Mouse (Mus musculus) stomach, embryonic 15.5 days (tissue): Measurements from ENCODE around the gene Hoxa2. TPM values are rescaled to one million over a fixed set of nuclear protein-coding genes. Genes with fewer than 3 reads are reported as not detected.

Source experiments
- ATAC-seq: fragments of 200-750 bp; cut with Nextera tagmentation; 2 replicates; pipeline ENCODE4 v1.8.0; 2017; ENCODE audit warnings: low read depth, moderate number of reproducible peaks, moderate TSS enrichment; ENCODE audit not compliant: insufficient read depth, low FRiP score
- H3K27ac ChIP-seq: fragments of 300-500 bp; sonication (generic); 2 replicates; pipeline ENCODE4 v1.5.1; 2015; ENCODE audit warnings: mild to moderate bottlenecking, inconsistent platforms
- H3K27me3 ChIP-seq: fragments of 300-500 bp; sonication (generic); replicated peaks from 2 replicates; pipeline ENCODE4 v1.6.1; 2015; ENCODE audit warnings: inconsistent platforms
- H3K36me3 ChIP-seq: fragments of 300-500 bp; sonication (generic); 2 replicates; pipeline ENCODE4 v1.6.1; 2015; ENCODE audit warnings: inconsistent platforms
- H3K4me1 ChIP-seq: fragments of 300-500 bp; sonication (generic); 2 replicates; pipeline ENCODE4 v1.6.1; 2015; ENCODE audit warnings: inconsistent platforms
- H3K4me2 ChIP-seq: fragments of 300-500 bp; sonication (generic); 2 replicates; pipeline ENCODE4 v1.6.1; 2015; ENCODE audit warnings: mild to moderate bottlenecking, inconsistent platforms
- H3K4me3 ChIP-seq: fragments of 300-500 bp; sonication (generic); replicated peaks from 2 replicates; pipeline ENCODE4 v1.5.1; 2015; ENCODE audit warnings: inconsistent platforms
- H3K9ac ChIP-seq: fragments of 300-500 bp; sonication (generic); 2 replicates; pipeline ENCODE4 v1.6.1; 2015; ENCODE audit warnings: inconsistent platforms
- H3K9me3 ChIP-seq: fragments of 300-500 bp; sonication (generic); 2 replicates; pipeline ENCODE4 v1.6.1; 2016; ENCODE audit warnings: inconsistent platforms
- WGBS: fragments of 180-500 bp; shearing (Covaris S2); methylation state at CpG from one replicate; pipeline ENCODE4 v1.1.7; 2015; 5-methylcytosine and 5-hydroxymethylcytosine counted together
- polyA plus RNA-seq: library from polyadenylated mRNA; unstranded; fragments of >200 nt; fragmentation: Nextera tagmentation; extraction: Ambion mirVana; gene quantifications from 2 replicates; pipeline ENCODE4 v1.2.1, GENCODE M21; 2015

Hoxa2 gene
- polyA plus RNA-seq, 1 experiment from 2014 or later, result 8.8 TPM

DNA sequence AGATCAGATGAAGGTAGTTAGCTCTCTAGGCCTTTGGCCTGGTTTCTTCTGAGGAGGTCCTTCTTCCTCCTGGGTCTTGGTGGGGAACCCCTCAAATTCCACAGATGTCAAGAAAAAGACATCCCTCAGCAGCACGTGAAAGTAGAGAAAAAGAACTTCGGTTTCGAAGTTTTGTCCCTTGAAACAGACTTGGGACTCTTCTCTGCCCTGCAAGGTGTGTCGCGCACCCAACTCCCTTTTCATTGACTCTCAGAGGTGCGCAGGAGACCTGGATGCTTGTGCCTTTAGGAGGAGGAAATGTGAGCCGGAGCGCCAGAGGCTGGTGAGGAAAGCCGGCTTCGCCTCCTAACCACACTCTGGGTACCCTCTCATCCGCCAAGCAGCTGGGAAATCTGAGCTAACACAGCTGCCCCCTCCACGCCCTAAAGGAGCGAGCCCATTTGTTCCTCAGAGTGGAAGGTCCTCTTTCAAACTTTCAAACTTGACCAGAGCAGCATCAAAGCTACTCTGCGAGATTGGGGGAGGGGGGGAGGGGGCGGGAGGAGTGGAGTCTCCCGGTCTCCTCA lies 14.1 kb downstream of the Hoxa2 start:
- no peak for ATAC-seq
- H3K9ac ChIP-seq, result no peak overlapping the region
- no peaks in the 10 kb centered on the region for H3K9me3 ChIP-seq
- H3K36me3 ChIP-seq, result no peaks in the 10 kb centered on the region
- no peak overlapping the region for H3K4me3 ChIP-seq
- H3K4me2 ChIP-seq, result peak overlapping the region; percentile 36
- H3K27ac ChIP-seq, result no peak overlapping the region
- peaks cover 4% of the 10 kb centered on the region; the same call in 1 of the 2 replicates for H3K4me1 ChIP-seq
- H3K27me3 ChIP-seq, result peaks cover 14% of the 10 kb centered on the region
- WGBS, result 12% methylated on average over 16 of the region's 16 CpGs

DNA sequence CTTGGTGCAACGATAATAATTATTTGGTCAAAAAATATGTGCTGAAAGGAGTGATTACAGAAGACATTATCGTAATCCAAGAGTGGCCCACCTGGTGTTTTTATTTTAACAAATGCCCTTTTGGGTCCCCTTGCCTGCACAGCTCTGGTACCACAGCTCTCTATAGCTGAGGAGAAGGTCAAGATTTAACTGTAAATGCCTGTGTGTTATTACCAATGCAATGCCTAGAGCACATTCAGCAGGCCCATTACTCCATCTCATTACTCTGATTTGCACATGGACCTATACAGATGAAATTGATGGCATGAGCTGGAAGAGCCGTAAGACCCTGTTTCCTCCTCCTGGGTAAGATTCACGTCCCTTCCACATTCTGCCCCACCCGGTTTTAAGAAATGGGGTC lies 25.5 kb downstream of the Hoxa2 start:
- Histone ChIP-seq H3K27ac (no peak overlapping the region), H3K36me3 (no peaks in the 10 kb centered on the region), H3K9ac (no peak overlapping the region), H3K4me3 (no peak overlapping the region), H3K4me1 (no peaks in the 10 kb centered on the region), H3K27me3 (no peaks in the 10 kb centered on the region), H3K9me3 (no peaks in the 10 kb centered on the region), H3K4me2 (no peak overlapping the region)
- 74% methylated on average over 5 of the region's 5 CpGs for WGBS
- no peak for ATAC-seq

DNA sequence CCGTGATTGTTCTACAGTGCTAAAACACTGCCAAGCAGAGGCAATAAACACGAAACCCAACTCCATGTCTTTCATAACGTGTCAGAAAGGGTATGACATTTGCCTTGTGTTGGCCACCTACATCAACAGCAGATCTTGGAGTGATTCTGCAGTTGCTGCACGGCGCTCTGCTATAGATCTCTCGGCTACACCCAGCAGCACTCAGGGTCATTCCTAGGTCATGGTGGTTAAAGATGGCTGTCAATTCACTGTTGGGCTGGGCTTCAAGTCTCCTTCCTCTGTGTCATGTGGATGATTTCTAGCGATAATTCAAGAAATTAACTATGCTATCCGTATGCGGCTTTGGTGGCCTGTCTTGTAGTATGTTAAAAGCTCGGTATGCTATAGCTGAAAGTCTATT lies 26.1 kb downstream of the Hoxa2 start:
- WGBS, result 48% methylated on average over 10 of the region's 10 CpGs
- no peaks in the 10 kb centered on the region for H3K36me3 ChIP-seq
- no peak overlapping the region for H3K9ac ChIP-seq
- H3K4me1 ChIP-seq, result no peaks in the 10 kb centered on the region
- H3K27ac ChIP-seq, result no peak overlapping the region
- H3K27me3 ChIP-seq, result no peaks in the 10 kb centered on the region
- no peak for ATAC-seq
- no peak overlapping the region for H3K4me2 ChIP-seq
- no peak overlapping the region for H3K4me3 ChIP-seq
- H3K9me3 ChIP-seq, result no peaks in the 10 kb centered on the region

DNA sequence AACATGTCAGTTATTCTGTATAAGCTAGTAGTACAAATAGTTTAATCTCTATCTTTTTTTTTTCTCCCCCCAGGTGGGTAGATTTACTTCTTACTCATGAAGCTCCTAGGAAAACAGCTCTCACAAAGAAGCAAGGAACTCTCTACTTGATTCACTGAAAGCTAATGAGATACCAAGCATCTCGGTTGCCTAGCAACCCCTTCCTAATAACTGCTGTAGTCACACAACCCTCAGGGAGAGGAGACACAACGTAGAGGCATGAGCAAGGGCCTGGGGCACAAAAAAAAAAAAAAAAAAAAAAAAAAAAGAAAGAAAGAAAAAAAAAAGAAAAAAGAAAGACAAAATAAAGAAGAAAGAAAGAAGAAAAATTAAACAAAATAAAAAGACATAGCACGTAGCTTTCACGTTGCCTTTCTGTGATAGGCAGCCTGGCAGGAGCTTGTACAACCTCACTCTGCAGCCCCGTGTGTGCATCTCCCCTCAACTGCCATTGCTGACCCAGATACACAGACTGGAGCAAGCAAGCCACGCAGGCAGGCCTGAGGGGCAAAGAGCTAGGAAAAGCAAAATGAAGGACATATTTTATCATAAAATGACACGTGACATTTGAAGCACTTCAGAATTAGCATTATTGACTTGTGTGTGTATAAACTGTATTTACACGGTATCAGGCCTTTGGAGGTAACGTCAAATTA lies 26.6 kb downstream of the Hoxa2 start:
- 66% methylated on average over 9 of the region's 9 CpGs for WGBS

DNA sequence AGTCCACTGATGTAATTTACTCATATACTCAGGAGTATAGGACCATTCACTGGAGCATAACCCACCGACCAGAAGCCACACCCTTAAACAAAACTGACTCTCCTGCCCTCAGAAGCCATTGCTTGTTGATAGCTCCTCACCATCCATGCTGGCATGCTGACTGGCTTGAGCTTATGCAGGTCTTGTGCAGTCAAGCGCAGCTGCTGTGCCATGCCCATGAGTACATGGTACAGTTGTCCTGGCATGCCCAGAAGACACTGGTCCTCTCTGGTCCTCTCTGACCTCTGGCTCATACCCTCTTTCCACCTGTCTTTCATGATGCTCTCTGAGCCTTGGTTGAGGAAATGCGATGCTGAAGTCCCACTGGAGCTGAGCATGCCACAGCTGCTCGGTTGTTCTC lies 41.0 kb downstream of the Hoxa2 start:
- 0 out of 2 replicates have a peak, but pooled peaks cover 8% of the 10 kb centered on the region for H3K27me3 ChIP-seq
- no peak for ATAC-seq
- H3K9ac ChIP-seq, result no peak overlapping the region
- WGBS, result 73% methylated on average over 4 of the region's 4 CpGs
- no peak overlapping the region for H3K4me3 ChIP-seq
- no peaks in the 10 kb centered on the region for H3K4me1 ChIP-seq
- H3K4me2 ChIP-seq, result no peak overlapping the region
- H3K27ac ChIP-seq, result no peak overlapping the region
- no peaks in the 10 kb centered on the region for H3K9me3 ChIP-seq
- H3K36me3 ChIP-seq, result no peaks in the 10 kb centered on the region

More for the DNA sequence above, 26.6 kb downstream of the Hoxa2 start:
- Histone ChIP-seq H3K4me2 (no peak overlapping the region), H3K27me3 (no peaks in the 10 kb centered on the region), H3K9me3 (no peaks in the 10 kb centered on the region), H3K4me3 (no peak overlapping the region), H3K9ac (no peak overlapping the region), H3K27ac (no peak overlapping the region), H3K36me3 (no peaks in the 10 kb centered on the region), H3K4me1 (no peaks in the 10 kb centered on the region)
- ATAC-seq, result no peak

DNA sequence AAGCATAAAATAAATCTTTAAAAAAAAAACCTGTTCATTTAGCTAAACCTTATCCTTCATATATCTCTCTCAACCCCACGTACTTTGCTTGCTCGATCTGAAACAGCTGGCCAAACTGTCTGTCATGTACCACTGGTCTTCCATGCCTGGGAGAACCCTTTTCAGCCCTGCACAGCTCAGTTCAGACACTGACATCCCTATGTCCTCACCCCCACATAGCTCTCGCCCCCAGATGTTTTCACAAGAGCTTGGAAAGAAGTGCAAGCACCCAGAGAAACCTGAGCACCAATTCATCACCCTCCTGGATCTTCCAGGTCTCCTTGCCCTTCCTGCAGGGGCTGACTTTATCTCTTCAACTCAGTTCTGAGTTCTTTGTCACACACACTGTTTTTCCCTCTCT lies 43.5 kb downstream of the Hoxa2 start:
- no peak overlapping the region for H3K4me3 ChIP-seq
- H3K27ac ChIP-seq, result no peak overlapping the region
- no peak for ATAC-seq
- no peak overlapping the region for H3K9ac ChIP-seq
- WGBS, result 48% methylated on average over 3 of the region's 3 CpGs
- H3K36me3 ChIP-seq, result no peaks in the 10 kb centered on the region
- no peaks in the 10 kb centered on the region for H3K4me1 ChIP-seq
- no peak overlapping the region for H3K4me2 ChIP-seq
- no peaks in the 10 kb centered on the region for H3K9me3 ChIP-seq
- peaks cover 8% of the 10 kb centered on the region; the same call in 1 of the 2 replicates for H3K27me3 ChIP-seq

DNA sequence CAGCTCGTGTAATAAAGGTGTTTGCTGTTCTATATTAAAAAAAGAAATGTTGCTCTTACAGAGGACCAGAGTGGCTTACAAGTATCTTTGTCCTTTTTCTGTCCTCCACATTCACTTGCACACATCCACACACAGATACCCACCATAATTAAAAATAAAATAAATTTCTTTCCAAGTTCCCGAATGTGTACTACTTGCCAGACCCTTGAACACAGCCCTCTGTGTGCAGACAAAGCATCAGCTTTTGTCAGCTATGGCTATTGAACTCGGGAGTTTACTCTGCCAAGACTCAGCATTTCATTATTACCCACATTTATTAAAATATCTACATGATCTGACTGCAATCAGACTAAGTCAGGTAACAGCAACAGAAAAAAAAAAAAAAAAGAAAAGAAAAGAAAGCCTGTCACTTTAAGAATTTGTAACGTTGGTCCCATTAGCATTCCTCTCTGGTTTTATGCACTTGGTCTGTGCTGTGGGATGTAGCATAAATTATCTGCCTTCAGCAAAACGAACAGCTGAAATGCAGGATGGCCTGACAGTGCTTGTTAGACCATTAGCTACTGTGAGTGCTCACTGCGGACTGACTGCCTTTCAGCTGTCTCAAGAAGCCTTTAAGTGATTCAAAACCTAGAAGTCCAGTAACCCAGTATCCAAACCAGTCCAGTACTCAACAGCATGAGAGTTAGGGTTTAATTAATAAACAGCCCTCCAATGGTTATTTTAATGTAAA lies 45.6 kb downstream of the Hoxa2 start:
- Histone ChIP-seq H3K9ac (no peak overlapping the region), H3K27me3 (peaks cover 11% of the 10 kb centered on the region; the same call in 1 of the 2 replicates), H3K4me1 (no peaks in the 10 kb centered on the region), H3K4me2 (no peak overlapping the region), H3K9me3 (no peaks in the 10 kb centered on the region), H3K27ac (no peak overlapping the region), H3K4me3 (no peak overlapping the region), H3K36me3 (no peaks in the 10 kb centered on the region)
- WGBS, result 22% methylated on average over 6 of the region's 6 CpGs
- no peak for ATAC-seq

DNA sequence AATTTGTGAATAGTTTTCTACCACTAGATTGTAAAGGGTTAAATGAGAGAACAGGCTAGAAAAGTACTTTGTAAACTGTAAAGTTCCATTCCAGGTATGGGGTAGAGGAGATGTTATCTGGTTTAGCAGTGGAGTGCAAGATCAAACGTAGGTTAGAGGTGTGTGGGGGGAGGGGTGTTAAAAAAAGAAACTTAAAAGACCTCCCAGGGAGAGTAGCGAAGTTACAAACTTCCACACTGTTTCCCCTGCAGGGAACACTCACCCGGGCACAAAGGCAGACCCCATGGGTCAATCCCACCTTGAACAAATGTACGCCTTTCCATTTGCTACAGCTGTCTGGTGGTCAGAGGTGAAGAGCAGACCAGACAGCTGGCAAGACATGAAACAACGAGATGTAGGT lies 48.7 kb downstream of the Hoxa2 start:
- no peak overlapping the region for H3K9ac ChIP-seq
- H3K9me3 ChIP-seq, result no peaks in the 10 kb centered on the region
- no peaks in the 10 kb centered on the region for H3K36me3 ChIP-seq
- no peak overlapping the region for H3K27ac ChIP-seq
- H3K4me1 ChIP-seq, result 0 out of 2 replicates have a peak, but pooled peaks cover 5% of the 10 kb centered on the region
- ATAC-seq, result no peak
- no peak overlapping the region for H3K4me2 ChIP-seq
- H3K4me3 ChIP-seq, result no peak overlapping the region
- WGBS, result 22% methylated on average over 5 of the region's 5 CpGs
- peaks cover 8% of the 10 kb centered on the region; the same call in 1 of the 2 replicates for H3K27me3 ChIP-seq

Other genes with a start within 250 kb of the Hoxa2 start
- 42.1 and 45.7 TPM in 2 replicates for gene Skap2, start 152.3 kb downstream of the Hoxa2 start, polyA plus RNA-seq
- gene Hoxa1, start 6.5 kb downstream of the Hoxa2 start, polyA plus RNA-seq, result 1.3 and 2.2 TPM in 2 replicates
- 2.6 and 3.1 TPM in 2 replicates for gene 5730596B20Rik, start 12.7 kb upstream of the Hoxa2 start, polyA plus RNA-seq
- gene Hoxa4, start 26.9 kb upstream of the Hoxa2 start, polyA plus RNA-seq, result 4.4 and 5.3 TPM in 2 replicates
- 19.8 and 20.2 TPM in 2 replicates for gene Hoxa5, start 39.8 kb upstream of the Hoxa2 start, polyA plus RNA-seq
- 1.7 and 1.9 TPM in 2 replicates for gene Hoxa6, start 43.9 kb upstream of the Hoxa2 start, polyA plus RNA-seq
- 8.0 and 9.6 TPM in 2 replicates for gene Hoxa3, start 48.5 kb upstream of the Hoxa2 start, polyA plus RNA-seq
- not detected in 2 replicates for gene Gm28308, start 48.5 kb upstream of the Hoxa2 start, polyA plus RNA-seq
- 7.6 and 12.1 TPM in 2 replicates for gene Hoxa7, start 57.0 kb upstream of the Hoxa2 start, polyA plus RNA-seq
- gene Hoxa9, start 66.3 kb upstream of the Hoxa2 start, polyA plus RNA-seq, result 0.49 and 1.9 TPM in 2 replicates
- 1.3 and 2.7 TPM in 2 replicates for gene Hoxa10, start 76.0 kb upstream of the Hoxa2 start, polyA plus RNA-seq
- gene Hoxa11, start 81.0 kb upstream of the Hoxa2 start, polyA plus RNA-seq, result 0.18 and 0.59 TPM in 2 replicates
- gene Hoxa13, start 96.0 kb upstream of the Hoxa2 start, polyA plus RNA-seq, result 0.15 TPM in 1 of 2 replicates, not detected in the other
- 0.05 TPM in 1 of 2 replicates, not detected in the other for gene Evx1, start 148.7 kb upstream of the Hoxa2 start, polyA plus RNA-seq